Mouse (Mus musculus): Measurements from ENCODE around the gene Slc24a3. TPM values are rescaled to one million over a fixed set of nuclear protein-coding genes. Genes with fewer than 3 reads are reported as not detected.
A peak's percentile ranks its signal among the peaks of the same experiment; 100 is the strongest.

Slc24a3 gene
- total RNA-seq, 2 experiments from 2014 or later, result 0.33 to 1.8 TPM

- ATAC-seq (replicated peaks; ENCODE audit: low FRiP score, low TSS enrichment, poor library complexity, severe bottlenecking), result no peak
Observed at GRCm38 (mm10) chr2:145656121-145656520, 488.6 kb downstream of the Slc24a3 start.

- ATAC-seq (replicated peaks; ENCODE audit: low FRiP score, low TSS enrichment, poor library complexity, severe bottlenecking), result no peak
Observed at GRCm38 (mm10) chr2:145656716-145657115, 489.2 kb downstream of the Slc24a3 start.

- ATAC-seq (replicated peaks; ENCODE audit: low FRiP score, low TSS enrichment, poor library complexity, severe bottlenecking), result no peak
Observed at GRCm38 (mm10) chr2:145661242-145661641, 493.7 kb downstream of the Slc24a3 start.

GRCm38 (mm10) chr2:145663899-145664298 is 496.3 kb downstream of the Slc24a3 start:
- no peak for ATAC-seq (replicated peaks; ENCODE audit: low FRiP score, low TSS enrichment, poor library complexity, severe bottlenecking)

- no peak for ATAC-seq (replicated peaks; ENCODE audit: low FRiP score, low TSS enrichment, poor library complexity, severe bottlenecking)
Observed at GRCm38 (mm10) chr2:145664311-145664710, 496.8 kb downstream of the Slc24a3 start.

GRCm38 (mm10) chr2:145668135-145668534 is 500.6 kb downstream of the Slc24a3 start:
- ATAC-seq (replicated peaks; ENCODE audit: low FRiP score, low TSS enrichment, poor library complexity, severe bottlenecking), result no peak

- ATAC-seq (replicated peaks; ENCODE audit: low FRiP score, low TSS enrichment, poor library complexity, severe bottlenecking), result no peak
Observed at GRCm38 (mm10) chr2:145670131-145670530, 502.6 kb downstream of the Slc24a3 start.

GRCm38 (mm10) chr2:145674496-145675141 is 507.1 kb downstream of the Slc24a3 start:
- no peak for ATAC-seq (replicated peaks; ENCODE audit: low FRiP score, low TSS enrichment, poor library complexity, severe bottlenecking)

GRCm38 (mm10) chr2:145675142-145675755 is 507.7 kb downstream of the Slc24a3 start, which contains the start of gene Rin2:
TSS of gene Rin2 (plus strand) at chr2:145675215.
- ATAC-seq (replicated peaks; ENCODE audit: low FRiP score, low TSS enrichment, poor library complexity, severe bottlenecking), result peak; percentile 83

GRCm38 (mm10) chr2:145675756-145676543 is 508.4 kb downstream of the Slc24a3 start:
- no peak for ATAC-seq (replicated peaks; ENCODE audit: low FRiP score, low TSS enrichment, poor library complexity, severe bottlenecking)

GRCm38 (mm10) chr2:145676544-145676925 is 509.0 kb downstream of the Slc24a3 start:
- no peak for ATAC-seq (replicated peaks; ENCODE audit: low FRiP score, low TSS enrichment, poor library complexity, severe bottlenecking)

GRCm38 (mm10) chr2:145676936-145677335 is 509.4 kb downstream of the Slc24a3 start:
- no peak for ATAC-seq (replicated peaks; ENCODE audit: low FRiP score, low TSS enrichment, poor library complexity, severe bottlenecking)

GRCm38 (mm10) chr2:145680141-145680540 is 512.6 kb downstream of the Slc24a3 start:
- ATAC-seq (replicated peaks; ENCODE audit: low FRiP score, low TSS enrichment, poor library complexity, severe bottlenecking), result no peak

GRCm38 (mm10) chr2:145680762-145681161 is 513.2 kb downstream of the Slc24a3 start:
- no peak for ATAC-seq (replicated peaks; ENCODE audit: low FRiP score, low TSS enrichment, poor library complexity, severe bottlenecking)

- ATAC-seq (replicated peaks; ENCODE audit: low FRiP score, low TSS enrichment, poor library complexity, severe bottlenecking), result no peak
Observed at GRCm38 (mm10) chr2:145681626-145682025, 514.1 kb downstream of the Slc24a3 start.

GRCm38 (mm10) chr2:145682924-145683323 is 515.4 kb downstream of the Slc24a3 start:
- ATAC-seq (replicated peaks; ENCODE audit: low FRiP score, low TSS enrichment, poor library complexity, severe bottlenecking), result no peak

GRCm38 (mm10) chr2:145683536-145683935 is 516.0 kb downstream of the Slc24a3 start:
- no peak for ATAC-seq (replicated peaks; ENCODE audit: low FRiP score, low TSS enrichment, poor library complexity, severe bottlenecking)

GRCm38 (mm10) chr2:145684151-145684550 is 516.6 kb downstream of the Slc24a3 start:
- ATAC-seq (replicated peaks; ENCODE audit: low FRiP score, low TSS enrichment, poor library complexity, severe bottlenecking), result no peak

GRCm38 (mm10) chr2:145684891-145685290 is 517.3 kb downstream of the Slc24a3 start:
- no peak for ATAC-seq (replicated peaks; ENCODE audit: low FRiP score, low TSS enrichment, poor library complexity, severe bottlenecking)

GRCm38 (mm10) chr2:145686017-145686416 is 518.5 kb downstream of the Slc24a3 start:
- no peak for ATAC-seq (replicated peaks; ENCODE audit: low FRiP score, low TSS enrichment, poor library complexity, severe bottlenecking)

Data from megakaryocyte-erythroid progenitor cell, adult 5-6 weeks (primary cell).